Mouse (Mus musculus) kidney, postnatal 0 days (tissue): Measurements from ENCODE around the gene Ak5. TPM values are rescaled to one million over a fixed set of nuclear protein-coding genes. Genes with fewer than 3 reads are reported as not detected.

Experiments used
- ATAC-seq: fragments of 200-750 bp; cut with Nextera tagmentation; replicated peaks from 2 replicates; pipeline ENCODE4 v1.8.0; 2017; ENCODE audit warnings: low read depth, moderate number of reproducible peaks, moderate TSS enrichment, moderate library complexity; ENCODE audit not compliant: low FRiP score
- DNase-seq: peaks from one replicate; pipeline ENCODE4 v3.0.0-alpha.2; 2016; ENCODE audit warnings: low spot score
- H3K27ac ChIP-seq: fragments of 300-500 bp; sonication (generic); 2 replicates; pipeline ENCODE4 v1.5.1; 2014; ENCODE audit warnings: mild to moderate bottlenecking
- H3K27me3 ChIP-seq: fragments of 300-500 bp; sonication (generic); 2 replicates; pipeline ENCODE4 v1.6.1; 2014; ENCODE audit warnings: low read length, mixed read lengths; ENCODE audit not compliant: insufficient read depth
- H3K36me3 ChIP-seq: fragments of 300-500 bp; sonication (generic); 2 replicates; pipeline ENCODE4 v1.6.1; 2014; ENCODE audit warnings: low read length, mixed read lengths; ENCODE audit not compliant: insufficient read depth
- H3K4me1 ChIP-seq: fragments of 300-500 bp; sonication (generic); replicated peaks from 2 replicates; pipeline ENCODE4 v1.6.1; 2014; ENCODE audit warnings: antibody characterized with exemption, low read length, mixed read lengths; ENCODE audit not compliant: insufficient read depth
- H3K4me2 ChIP-seq: fragments of 300-500 bp; sonication (generic); 2 replicates; pipeline ENCODE4 v1.6.1; 2014; ENCODE audit warnings: mild to moderate bottlenecking, low read length, moderate library complexity, mixed read lengths
- H3K4me3 ChIP-seq: fragments of 300-500 bp; sonication (generic); replicated peaks from 2 replicates; pipeline ENCODE4 v1.5.1; 2014; ENCODE audit warnings: low read depth, low read length
- H3K9ac ChIP-seq: fragments of 300-500 bp; sonication (generic); 2 replicates; pipeline ENCODE4 v1.6.1; 2014; ENCODE audit warnings: low read depth, low read length
- H3K9me3 ChIP-seq: fragments of 300-500 bp; sonication (generic); replicated peaks from 2 replicates; pipeline ENCODE4 v1.6.1; 2016; ENCODE audit warnings: low read length, inconsistent platforms, mixed read lengths
- CTCF ChIP-seq: IDR thresholded peaks from 2 replicates; pipeline ENCODE4 v1.5.1; 2016; ENCODE audit warnings: antibody characterized with exemption, low read depth, mild to moderate bottlenecking, moderate library complexity
- WGBS: fragments of 180-500 bp; shearing (Covaris S2); extraction: QIAGEN DNeasy Blood & Tissue Kit; methylation state at CpG from one replicate; pipeline ENCODE4 v1.1.7; 2014; 5-methylcytosine and 5-hydroxymethylcytosine counted together
- polyA plus RNA-seq: library from polyadenylated mRNA; unstranded; fragments of >200 nt; fragmentation: Nextera tagmentation; extraction: Ambion mirVana; gene quantifications from 2 replicates; pipeline ENCODE4 v1.2.1, GENCODE M21; 2015

The Ak5 gene
- polyA plus RNA-seq, 1 experiment from 2014 or later: 4.6 TPM

DNA sequence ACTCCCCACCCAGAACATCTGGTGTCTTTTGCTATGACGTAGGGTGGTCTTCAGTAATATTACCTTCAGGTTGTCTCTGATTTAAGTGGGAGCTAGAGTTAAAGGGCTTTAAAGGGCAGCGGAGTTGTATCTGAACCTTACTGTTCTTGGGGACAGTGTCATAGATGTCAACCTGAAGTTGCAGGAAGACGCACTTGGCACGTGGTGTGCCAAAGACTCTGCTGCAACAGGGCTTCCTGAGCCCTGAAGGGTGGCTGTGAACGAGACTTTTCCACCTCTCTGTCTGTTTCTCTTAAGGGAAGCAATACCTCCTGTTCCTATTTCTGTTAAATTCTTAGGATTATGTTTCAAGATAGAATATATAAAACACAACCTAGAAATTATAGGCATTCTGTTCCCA is 137.8 kb downstream of the Ak5 start:
- Histone ChIP-seq H3K27ac (no peak overlapping the region), H3K27me3 (no peaks in the 10 kb centered on the region), H3K9me3 (no peaks in the 10 kb centered on the region), H3K9ac (no peak overlapping the region), H3K4me2 (no peak overlapping the region), H3K4me3 (no peak overlapping the region), H3K36me3 (no peaks in the 10 kb centered on the region), H3K4me1 (no peaks in the 10 kb centered on the region)
- no peak for DNase-seq
- no peak for TF ChIP-seq CTCF
- 80% methylated on average over 5 of the region's 5 CpGs for WGBS
- ATAC-seq: no peak

DNA sequence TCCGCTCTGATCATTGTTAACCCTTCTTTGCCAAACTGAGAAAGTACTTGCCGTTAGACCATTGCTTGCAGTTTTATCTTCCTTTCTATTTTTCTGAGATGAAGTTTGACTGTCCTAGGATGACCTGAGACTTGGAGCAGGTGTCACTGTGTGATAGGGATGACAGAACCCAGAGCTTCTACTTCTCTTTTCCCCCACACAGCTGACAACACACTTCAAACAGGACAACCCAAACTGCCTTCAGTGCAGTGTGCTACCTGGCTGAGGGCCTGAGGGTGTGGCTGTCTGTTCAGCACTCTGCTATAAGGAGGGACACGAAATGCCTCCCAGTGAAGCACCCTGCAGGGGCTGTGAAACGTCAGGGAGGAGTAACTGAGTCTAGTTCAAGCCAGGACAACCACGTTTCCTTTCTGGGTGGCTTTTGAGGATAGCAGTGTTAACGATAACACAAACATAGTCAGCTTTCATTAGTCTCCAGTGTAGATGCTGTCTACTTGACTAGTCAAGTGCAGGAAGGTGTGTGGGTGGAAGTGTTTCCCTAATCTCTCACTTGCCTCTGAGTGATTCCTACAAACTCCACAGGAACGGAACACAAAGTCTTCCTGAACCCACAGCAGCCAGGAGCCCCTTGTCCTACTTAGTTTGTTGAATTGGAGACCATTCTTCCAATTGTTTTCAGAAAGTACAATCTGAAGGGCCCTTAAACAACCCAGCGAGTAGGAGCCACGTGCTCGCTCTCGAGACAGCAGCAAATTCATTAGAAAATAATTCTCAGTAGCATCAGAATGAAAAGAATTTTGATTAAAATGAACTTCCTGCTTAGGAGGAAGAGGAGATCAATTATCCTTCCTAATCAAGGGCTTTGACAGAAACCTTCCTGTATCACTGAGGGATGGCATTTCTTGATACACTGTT is 138.8 kb downstream of the Ak5 start:
- Histone ChIP-seq H3K9ac (no peak overlapping the region), H3K4me1 (no peaks in the 10 kb centered on the region), H3K27ac (no peak overlapping the region), H3K9me3 (no peaks in the 10 kb centered on the region), H3K4me3 (no peak overlapping the region), H3K36me3 (no peaks in the 10 kb centered on the region), H3K27me3 (no peaks in the 10 kb centered on the region), H3K4me2 (no peak overlapping the region)
- ATAC-seq: no peak
- no peak for DNase-seq
- TF ChIP-seq CTCF: no peak
- 46% methylated on average over 11 of the region's 11 CpGs for WGBS

DNA sequence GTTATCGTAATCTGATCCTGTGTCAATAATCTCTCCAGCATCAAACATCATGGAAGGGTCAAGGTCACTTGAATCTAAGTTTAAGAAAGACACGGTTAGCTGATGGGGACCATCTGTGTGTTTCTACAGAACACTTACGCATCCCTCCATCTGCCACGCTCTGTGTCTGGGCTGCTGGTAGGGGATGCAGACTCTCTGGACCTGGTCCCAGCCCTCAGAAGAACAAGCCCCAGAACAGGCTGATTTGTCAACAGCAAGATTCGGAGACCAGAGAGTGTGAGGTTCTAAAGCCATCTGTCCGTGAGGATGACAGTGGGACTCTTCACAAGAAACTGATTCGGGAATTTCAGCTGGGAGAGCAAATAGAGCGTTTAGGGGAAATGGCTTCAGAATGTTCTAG is 141.4 kb downstream of the Ak5 start:
- H3K27me3 ChIP-seq: no peaks in the 10 kb centered on the region
- no peak overlapping the region for H3K4me2 ChIP-seq
- DNase-seq (no peak), ATAC-seq (no peak)
- H3K9me3 ChIP-seq: no peaks in the 10 kb centered on the region
- no peak overlapping the region for H3K27ac ChIP-seq
- WGBS: 68% methylated on average over 8 of the region's 8 CpGs
- TF ChIP-seq CTCF: no peak
- no peaks in the 10 kb centered on the region for H3K36me3 ChIP-seq
- H3K9ac ChIP-seq: no peak overlapping the region
- no peaks in the 10 kb centered on the region for H3K4me1 ChIP-seq
- no peak overlapping the region for H3K4me3 ChIP-seq

DNA sequence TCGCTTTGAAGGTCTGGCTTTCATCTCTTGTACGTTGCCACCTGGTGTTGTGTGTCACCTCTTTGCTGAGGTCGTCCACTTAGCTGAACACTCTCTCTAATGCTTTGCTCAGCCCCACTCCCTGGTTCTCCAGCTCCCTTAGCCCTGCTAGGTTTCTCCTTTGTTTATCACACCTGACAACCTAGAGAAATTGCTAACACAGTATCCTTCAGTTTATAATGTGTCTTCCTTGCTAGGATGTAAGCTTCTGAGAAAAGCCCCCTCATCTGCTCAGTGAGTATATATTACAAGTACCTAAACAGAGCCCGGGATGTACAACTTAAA is 144.9 kb downstream of the Ak5 start:
- ATAC-seq (no peak), DNase-seq (no peak)
- H3K4me1 ChIP-seq: no peaks in the 10 kb centered on the region
- no peaks in the 10 kb centered on the region for H3K36me3 ChIP-seq
- H3K27me3 ChIP-seq: no peaks in the 10 kb centered on the region
- 36% methylated on average over 4 of the region's 4 CpGs for WGBS
- no peak overlapping the region for H3K9ac ChIP-seq
- TF ChIP-seq CTCF: no peak
- H3K27ac ChIP-seq: no peak overlapping the region
- no peak overlapping the region for H3K4me3 ChIP-seq
- H3K9me3 ChIP-seq: no peaks in the 10 kb centered on the region
- no peak overlapping the region for H3K4me2 ChIP-seq

DNA sequence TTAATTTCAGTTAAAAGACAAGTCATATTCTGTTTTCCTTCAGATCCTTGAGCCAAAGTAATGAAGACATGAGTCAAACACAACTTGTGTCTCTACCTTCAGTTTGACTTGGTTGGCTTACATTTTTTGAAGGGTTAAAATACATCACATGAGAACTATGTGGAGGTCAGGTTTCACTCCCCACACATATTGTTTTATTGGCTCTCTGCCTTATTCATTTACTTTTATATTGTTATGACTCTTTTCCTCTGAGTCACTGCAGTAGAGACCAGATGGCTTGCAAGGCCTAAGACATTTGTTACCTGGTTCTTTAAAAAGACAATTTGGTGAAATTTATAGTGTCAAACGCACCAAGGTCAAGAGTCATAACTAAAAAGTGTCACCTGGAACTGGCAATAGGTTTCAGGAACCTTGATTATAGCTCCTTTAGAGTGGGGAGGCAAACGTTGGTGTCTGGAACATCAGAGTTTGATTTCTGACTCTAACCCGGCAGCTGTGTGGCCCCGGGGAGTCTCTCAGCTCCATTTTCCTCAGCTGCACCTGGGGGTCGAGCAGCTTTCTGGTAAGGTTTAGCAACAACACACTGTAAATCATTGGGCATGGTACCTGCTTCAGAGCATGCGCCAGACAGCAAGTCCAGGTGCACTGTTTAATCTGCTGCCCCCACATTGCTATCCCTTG is 145.4 kb downstream of the Ak5 start:
- no peak overlapping the region for H3K4me3 ChIP-seq
- H3K27ac ChIP-seq: no peak overlapping the region
- no peak for ATAC-seq

DNA sequence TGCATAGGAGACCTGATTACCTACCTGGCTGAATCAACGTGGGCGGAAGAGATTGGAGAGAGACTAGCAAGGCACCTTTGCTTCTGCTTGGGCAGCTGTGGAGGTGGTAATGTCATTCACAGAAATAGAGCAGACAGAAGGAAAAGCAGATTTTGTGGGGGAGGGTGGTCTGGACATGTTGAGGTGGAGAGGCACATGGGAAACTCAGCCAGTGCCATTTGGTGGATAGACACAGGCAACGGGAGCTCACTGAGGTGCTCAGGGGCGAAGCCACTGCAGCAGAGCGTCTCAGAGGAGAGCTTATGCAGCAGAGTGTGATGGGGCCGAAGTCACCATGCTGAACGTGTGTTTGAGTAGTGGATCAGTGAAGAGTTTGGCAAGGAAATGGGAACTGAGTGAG is 147.1 kb downstream of the Ak5 start:
- DNase-seq (no peak), ATAC-seq (no peak)
- no peak overlapping the region for H3K9ac ChIP-seq
- H3K4me2 ChIP-seq: no peak overlapping the region
- TF ChIP-seq CTCF: no peak
- WGBS: 76% methylated on average over 7 of the region's 7 CpGs
- no peaks in the 10 kb centered on the region for H3K27me3 ChIP-seq
- no peak overlapping the region for H3K4me3 ChIP-seq
- no peaks in the 10 kb centered on the region for H3K36me3 ChIP-seq
- no peaks in the 10 kb centered on the region for H3K4me1 ChIP-seq
- H3K9me3 ChIP-seq: no peaks in the 10 kb centered on the region
- H3K27ac ChIP-seq: no peak overlapping the region

More for the DNA sequence above, 145.4 kb downstream of the Ak5 start:
- TF ChIP-seq CTCF: no peak
- Histone ChIP-seq H3K9ac (no peak overlapping the region), H3K4me1 (no peaks in the 10 kb centered on the region), H3K36me3 (no peaks in the 10 kb centered on the region), H3K27me3 (no peaks in the 10 kb centered on the region), H3K9me3 (no peaks in the 10 kb centered on the region), H3K4me2 (no peak overlapping the region)
- 25% methylated on average over 6 of the region's 6 CpGs for WGBS
- no peak for DNase-seq
